Comparison of ENCODE assay signal across 8 mouse cellular contexts in genomic region chr4:63480098-63480844, GRCm38 (mm10). TPM values are rescaled to one million over a fixed set of nuclear protein-coding genes. Genes with fewer than 3 reads are reported as not detected.
DNase-seq lines count a peak whose midpoint lies in the region; ATAC-seq and TF ChIP-seq lines count a peak whose summit lies in the region.

No protein-coding gene starts in this region.

- no peak overlapping the region for H3K9ac ChIP-seq in hindbrain, embryonic 12.5 days
- no peak overlapping the region; the same call in 1 of the 2 replicates for H3K9ac ChIP-seq in midbrain, embryonic 14.5 days (replicated peaks; ENCODE audit: low read length)

- TF ChIP-seq POLR2A in bone marrow, adult 2 months (IDR thresholded peaks at IDR 0.05; ENCODE audit: borderline replicate concordance, control insufficient read depth, low read depth, low read length): no peak

- peak overlapping the region; percentile 35 for H3K27ac ChIP-seq in bone marrow, adult 2 months (ENCODE audit: control insufficient read depth, insufficient read depth, low read depth, low read length, poor library complexity)
- H3K27ac ChIP-seq in hindbrain, embryonic 12.5 days: peak overlapping the region; percentile 41
- H3K27ac ChIP-seq in midbrain, embryonic 14.5 days (replicated peaks; ENCODE audit: low read depth, low read length): no peak overlapping the region; the same call in 1 of the 2 replicates

- H3K36me3 ChIP-seq in hindbrain, embryonic 12.5 days: no peaks in the 10 kb centered on the region
- no peaks in the 10 kb centered on the region for H3K36me3 ChIP-seq in midbrain, embryonic 14.5 days (ENCODE audit: control insufficient read depth, insufficient read depth, low read length)

- no peak overlapping the region for H3K4me3 ChIP-seq in bone marrow, adult 2 months (replicated peaks; ENCODE audit: control insufficient read depth, low read depth, low read length)
- H3K4me3 ChIP-seq in hindbrain, embryonic 12.5 days: no peak overlapping the region
- H3K4me3 ChIP-seq in midbrain, embryonic 14.5 days (replicated peaks; ENCODE audit: low read depth, low read length): no peak overlapping the region

- intact Hi-C loops in heart, postnatal 25 days (cut with DNase I): loop anchor here (5.0 kb wide), 1 partner anchor 467 kb away; no protein-coding TSS in a partner anchor
- intact Hi-C loops in left cerebral cortex, postnatal 25 days (cut with DNase I): no loop called here

- peaks cover 2% of the 10 kb centered on the region; the same call in 1 of the 2 replicates for H3K4me1 ChIP-seq in bone marrow, adult 2 months (ENCODE audit: control insufficient read depth, insufficient read depth, low read length)
- H3K4me1 ChIP-seq in hindbrain, embryonic 12.5 days: peaks cover 25% of the 10 kb centered on the region
- 0 out of 2 replicates have a peak, but pooled peaks cover 6% of the 10 kb centered on the region for H3K4me1 ChIP-seq in midbrain, embryonic 14.5 days (ENCODE audit: control insufficient read depth, insufficient read depth, low read length)

- ATAC-seq in erythroid progenitor cell, adult 5-6 weeks (replicated peaks; ENCODE audit: low FRiP score, poor library complexity, severe bottlenecking): 0 out of 2 replicates have a peak, but pooled peaks have one; percentile 40
- peak; percentile 65 for ATAC-seq in hindbrain, embryonic 12.5 days (ENCODE audit: low FRiP score)
- 0 out of 2 replicates have a peak, but pooled peaks have one; percentile 22 for ATAC-seq in midbrain, embryonic 14.5 days (ENCODE audit: low FRiP score, low TSS enrichment)

- no peaks in the 10 kb centered on the region for H3K27me3 ChIP-seq in hindbrain, embryonic 12.5 days
- no peaks in the 10 kb centered on the region for H3K27me3 ChIP-seq in midbrain, embryonic 14.5 days (ENCODE audit: control insufficient read depth, insufficient read depth, low read length)

- peak; percentile 76 for TF ChIP-seq CTCF in bone marrow, adult 2 months (IDR thresholded peaks at IDR 0.05; ENCODE audit: control insufficient read depth, insufficient read depth, low read length)

- no peaks in the 10 kb centered on the region for H3K9me3 ChIP-seq in hindbrain, embryonic 12.5 days (replicated peaks)
- H3K9me3 ChIP-seq in midbrain, embryonic 14.5 days (ENCODE audit: control insufficient read depth, low read length): no peaks in the 10 kb centered on the region

- 35% methylated on average over 11 of the region's 11 CpGs for WGBS in bone marrow, adult 2 months
- WGBS in hindbrain, embryonic 12.5 days: 29% methylated on average over 11 of the region's 11 CpGs
- 23% methylated on average over 11 of the region's 11 CpGs for WGBS in midbrain, embryonic 14.5 days

- DNase-seq in heart, adult 18-20 months: peak; percentile 32 to 70
- DNase-seq in heart, postnatal 25 days (ENCODE audit: low spot score): no peak
- DNase-seq in left cerebral cortex, postnatal 25 days (ENCODE audit: low spot score in 2 of 2): peak; percentile 44 to 59
- peak; percentile 72 for DNase-seq in midbrain, embryonic 14.5 days
- peak; percentile 36 to 61 for DNase-seq in spleen, postnatal 10 days (ENCODE audit: low spot score in 2 of 2)

- H3K4me2 ChIP-seq in hindbrain, embryonic 12.5 days (replicated peaks): no peak overlapping the region
- H3K4me2 ChIP-seq in midbrain, embryonic 14.5 days (ENCODE audit: low read length): no peak overlapping the region; the same call in 1 of the 2 replicates

RNA-seq across cellular contexts. Expression of gene Whrn, which starts 15.5 kb away (rescaled TPM):
- 10 to 100 TPM; 15.2 to 23.6 TPM for total RNA-seq in heart, adult 18-20 months (2021)
- 10 to 100 TPM; 36.9 to 41.9 TPM for total RNA-seq in heart, postnatal 25 days (2021)
- polyA plus RNA-seq in bone marrow, adult 2 months (2011; ENCODE audit: insufficient read depth, insufficient read length, low replicate concordance, missing spikeins): 1.6 and 13.0 TPM in 2 replicates
- total RNA-seq in erythroid progenitor cell, adult 5-6 weeks (2015; ENCODE audit: low replicate concordance): 0.84 TPM in 1 of 2 replicates, not detected in the other
- total RNA-seq in erythroid progenitor cell, adult 5-6 weeks (2017; ENCODE audit: low replicate concordance): 0.77 TPM in 1 of 2 replicates, not detected in the other
- 10.6 and 10.8 TPM in 2 replicates for polyA plus RNA-seq in hindbrain, embryonic 12.5 days (2016; fragmentation: Nextera tagmentation; extraction: Ambion mirVana)
- 10 to 100 TPM; 46.4 TPM for total RNA-seq in left cerebral cortex, postnatal 25 days (2021)
- polyA plus RNA-seq in midbrain, embryonic 14.5 days (2014; fragmentation: Nextera tagmentation; extraction: Ambion mirVana): 7.8 and 8.0 TPM in 2 replicates

Comparison
In these comparisons a context has a peak if more than half of its experiments do, and no peak if none do; other contexts are left out.
1. RNA of gene Whrn, which starts 15.5 kb away (total RNA-seq): 46.4 TPM in left cerebral cortex, postnatal 25 days, 36.9 to 41.9 TPM in heart, postnatal 25 days and 15.2 to 23.6 TPM in heart, adult 18-20 months; 0.77 to 0.84 TPM in erythroid progenitor cell, adult 5-6 weeks; every median in the first group is over 4 times any median in the second.
2. Peak in every context shown above with its lines, with median percentiles within 50 percentile points of each other: ATAC-seq.